Mouse (Mus musculus) hindbrain, embryonic 15.5 days (tissue): ENCODE data around the gene Itga10. TPM values are rescaled to one million over a fixed set of nuclear protein-coding genes. Genes with fewer than 3 reads are reported as not detected.
A peak's percentile ranks its signal among the peaks of the same experiment; 100 is the strongest.
"Not testable (repeated sequence)": the region's sequence is repeated elsewhere in the genome, so short reads cannot be mapped to it uniquely, and the experiment has no call there.

ENCODE experiments used
- ATAC-seq: fragments of 200-750 bp; cut with Nextera tagmentation; 2 replicates; pipeline ENCODE4 v1.8.0; 2017; ENCODE audit warnings: low read depth, moderate number of reproducible peaks, moderate TSS enrichment; ENCODE audit not compliant: low FRiP score
- H3K27ac ChIP-seq: fragments of 300-500 bp; sonication (generic); replicated peaks from 2 replicates; pipeline ENCODE4 v1.5.1; 2015; ENCODE audit warnings: mild to moderate bottlenecking, inconsistent platforms
- H3K27me3 ChIP-seq: fragments of 300-500 bp; sonication (generic); 2 replicates; pipeline ENCODE4 v1.6.1; 2015; ENCODE audit warnings: control low read depth, inconsistent platforms
- H3K36me3 ChIP-seq: fragments of 300-500 bp; sonication (generic); 2 replicates; pipeline ENCODE4 v1.6.1; 2015; ENCODE audit warnings: control low read depth, inconsistent platforms
- H3K4me1 ChIP-seq: fragments of 300-500 bp; sonication (generic); replicated peaks from 2 replicates; pipeline ENCODE4 v1.6.1; 2015; ENCODE audit warnings: control low read depth, inconsistent platforms
- H3K4me2 ChIP-seq: fragments of 300-500 bp; sonication (generic); 2 replicates; pipeline ENCODE4 v1.6.1; 2015; ENCODE audit warnings: moderate library complexity, mild to moderate bottlenecking, inconsistent platforms
- H3K4me3 ChIP-seq: fragments of 300-500 bp; sonication (generic); 2 replicates; pipeline ENCODE4 v1.5.1; 2015; ENCODE audit warnings: mild to moderate bottlenecking, inconsistent platforms
- H3K9ac ChIP-seq: fragments of 300-500 bp; sonication (generic); 2 replicates; pipeline ENCODE4 v1.6.1; 2015; ENCODE audit warnings: inconsistent platforms
- H3K9me3 ChIP-seq: fragments of 300-500 bp; sonication (generic); 2 replicates; pipeline ENCODE4 v1.6.1; 2016; ENCODE audit warnings: control low read depth, inconsistent platforms
- WGBS: fragments of 180-500 bp; shearing (Covaris S2); methylation state at CpG from one replicate; pipeline ENCODE4 v1.1.7; 2015; 5-methylcytosine and 5-hydroxymethylcytosine counted together
- polyA plus RNA-seq: library from polyadenylated mRNA; unstranded; fragments of >200 nt; fragmentation: Nextera tagmentation; extraction: Ambion mirVana; gene quantifications from 2 replicates; pipeline ENCODE4 v1.2.1, GENCODE M21; 2015

Gene Itga10
- polyA plus RNA-seq, 1 experiment from 2014 or later: 1.1 TPM

DNA sequence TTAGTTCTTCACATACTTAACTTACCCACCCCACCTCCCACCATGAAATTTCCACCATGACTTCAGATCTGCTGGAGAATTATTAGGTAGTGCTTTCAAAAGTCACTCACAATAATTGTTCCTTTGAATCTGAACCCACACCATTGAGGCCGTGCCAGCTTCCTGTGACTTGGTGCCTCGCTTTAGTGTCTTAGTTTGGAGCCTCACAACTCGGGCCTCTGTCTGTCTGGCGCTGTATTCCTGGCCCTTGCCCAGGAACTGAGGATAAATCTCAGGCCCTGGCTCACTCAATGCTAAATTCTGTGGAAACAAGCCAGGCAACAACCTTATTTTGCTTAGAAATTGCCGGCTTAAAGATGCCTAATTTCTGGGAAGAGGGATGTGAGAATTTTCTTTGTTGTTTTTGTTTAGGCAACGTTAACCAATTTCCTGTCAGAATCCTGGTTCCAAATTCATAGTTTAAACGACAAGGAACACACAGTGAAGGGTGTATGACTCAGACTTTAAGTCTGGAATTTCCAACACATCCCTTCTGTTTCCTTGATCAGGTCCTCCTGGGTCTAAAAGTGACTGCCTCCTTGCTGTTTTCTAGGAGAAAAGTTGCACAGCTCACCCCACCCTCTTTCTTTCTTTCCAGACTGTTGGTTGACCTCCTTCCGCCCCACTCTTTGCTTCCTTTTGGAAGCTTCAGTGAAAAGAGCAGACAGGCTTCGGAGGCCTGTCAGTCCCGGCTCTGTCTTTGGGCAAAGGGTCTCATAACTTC lies 43.3 kb upstream of the Itga10 start:
- ATAC-seq: no peak
- Histone ChIP-seq H3K36me3 (no peaks in the 10 kb centered on the region), H3K4me3 (peak overlapping the region; percentile 86), H3K27ac (peak overlapping the region; percentile 97), H3K9ac (peak overlapping the region; percentile 89), H3K27me3 (no peaks in the 10 kb centered on the region), H3K9me3 (no peaks in the 10 kb centered on the region), H3K4me1 (peaks cover 77% of the 10 kb centered on the region), H3K4me2 (peak overlapping the region; percentile 70)
- 8% methylated on average over 10 of the region's 10 CpGs for WGBS

DNA sequence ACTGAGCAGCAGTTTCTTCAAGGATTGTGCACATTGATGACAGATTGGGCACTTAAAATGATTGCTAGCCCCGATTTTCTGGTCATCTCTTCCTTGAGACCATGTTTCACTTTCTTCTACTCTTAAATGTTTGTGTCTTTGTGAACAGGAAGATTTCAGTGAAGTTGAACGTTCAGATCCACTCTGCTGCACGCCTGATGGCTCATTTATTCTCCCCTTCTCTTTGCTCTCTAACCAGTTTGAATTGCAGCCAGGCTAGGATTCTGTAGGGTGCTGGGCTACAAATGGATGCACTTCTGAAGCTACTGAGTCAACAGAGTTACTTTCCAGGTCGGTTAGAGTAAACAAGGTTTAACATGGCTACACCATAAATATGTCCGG lies 42.7 kb upstream of the Itga10 start:
- peak overlapping the region; percentile 86 for H3K4me3 ChIP-seq
- peak overlapping the region; percentile 89 for H3K9ac ChIP-seq
- H3K27ac ChIP-seq: peak overlapping the region; percentile 97
- no peak for ATAC-seq
- H3K4me2 ChIP-seq: peak overlapping the region; percentile 70
- no peaks in the 10 kb centered on the region for H3K27me3 ChIP-seq
- no peaks in the 10 kb centered on the region for H3K36me3 ChIP-seq
- no peaks in the 10 kb centered on the region for H3K9me3 ChIP-seq
- 16% methylated on average over 5 of the region's 5 CpGs for WGBS
- H3K4me1 ChIP-seq: peaks cover 75% of the 10 kb centered on the region

DNA sequence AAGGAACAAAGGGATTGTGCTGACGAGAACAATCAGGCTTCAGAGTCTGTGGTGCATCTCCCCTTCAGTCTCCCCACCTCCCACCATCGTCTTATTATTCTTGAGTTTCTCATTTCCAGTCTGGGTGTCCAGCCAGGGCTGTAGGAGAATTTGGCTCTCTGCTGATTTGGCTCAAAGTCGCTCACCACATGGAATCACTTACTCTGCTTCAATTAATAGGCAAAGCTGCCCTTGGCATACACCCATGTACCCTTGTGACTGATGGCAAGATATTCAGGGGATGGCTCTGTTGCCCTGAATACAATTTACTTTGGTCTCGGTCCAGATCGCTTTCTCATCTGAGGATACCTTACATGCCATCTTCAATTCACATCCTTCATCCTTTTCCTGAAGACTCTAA lies 42.1 kb upstream of the Itga10 start:
- ATAC-seq: no peak
- Histone ChIP-seq H3K27me3 (no peaks in the 10 kb centered on the region), H3K4me2 (peak overlapping the region; percentile 70), H3K9ac (peak overlapping the region; percentile 89), H3K4me1 (peaks cover 69% of the 10 kb centered on the region), H3K36me3 (no peaks in the 10 kb centered on the region), H3K27ac (peak overlapping the region; percentile 97), H3K4me3 (peak overlapping the region; percentile 86), H3K9me3 (no peaks in the 10 kb centered on the region)
- 25% methylated on average over 5 of the region's 5 CpGs for WGBS

DNA sequence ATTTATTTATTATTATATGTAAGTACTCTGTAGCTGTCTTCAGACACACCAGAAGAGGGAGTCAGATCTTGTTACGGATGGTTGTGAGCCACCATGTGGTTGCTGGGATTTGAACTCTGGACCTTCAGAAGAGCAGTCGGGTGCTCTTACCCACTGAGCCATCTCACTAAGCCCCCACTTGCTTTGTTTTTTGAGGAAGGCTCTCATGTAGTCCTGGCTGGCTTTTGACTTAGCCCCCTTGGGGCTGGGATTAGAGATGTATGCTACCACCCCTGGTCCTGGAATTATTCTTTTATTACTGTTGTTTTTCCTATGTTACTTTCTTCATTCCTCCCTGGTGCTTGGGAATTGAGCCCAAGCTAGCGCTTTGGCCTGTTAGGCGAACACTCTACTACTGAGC lies 39.4 kb upstream of the Itga10 start:
- not testable (repeated sequence) for H3K9ac ChIP-seq, H3K4me3 ChIP-seq, ATAC-seq, H3K36me3 ChIP-seq, H3K9me3 ChIP-seq, H3K27me3 ChIP-seq, H3K4me2 ChIP-seq, H3K27ac ChIP-seq
- 85% methylated on average over 4 of the region's 4 CpGs for WGBS
- peaks cover 45% of the 10 kb centered on the region for H3K4me1 ChIP-seq

DNA sequence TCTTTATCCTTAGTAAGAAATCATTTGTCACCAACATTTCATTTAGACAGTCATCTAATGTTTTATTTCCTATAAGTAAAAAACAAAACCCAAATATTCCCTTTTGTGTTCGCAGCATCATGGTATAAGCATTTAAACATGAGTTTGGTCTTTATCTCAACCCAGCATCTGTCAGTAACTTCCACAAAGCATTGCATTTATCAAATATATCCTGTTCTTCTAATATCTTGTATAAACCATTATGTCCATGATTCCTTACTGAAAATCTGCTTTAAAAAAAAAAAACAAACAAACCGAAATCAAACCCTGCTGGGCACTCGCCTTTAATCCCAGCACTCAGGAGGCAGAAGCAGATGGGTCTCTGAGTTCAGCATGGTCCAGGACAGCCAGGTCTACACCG lies 38.8 kb upstream of the Itga10 start:
- no peaks in the 10 kb centered on the region for H3K27me3 ChIP-seq
- no peaks in the 10 kb centered on the region for H3K36me3 ChIP-seq
- no peak overlapping the region for H3K27ac ChIP-seq
- no peaks in the 10 kb centered on the region for H3K9me3 ChIP-seq
- no peak overlapping the region for H3K9ac ChIP-seq
- no peak for ATAC-seq
- no peak overlapping the region for H3K4me2 ChIP-seq
- WGBS: 88% methylated on average over 4 of the region's 4 CpGs
- H3K4me3 ChIP-seq: no peak overlapping the region
- H3K4me1 ChIP-seq: peaks cover 44% of the 10 kb centered on the region

DNA sequence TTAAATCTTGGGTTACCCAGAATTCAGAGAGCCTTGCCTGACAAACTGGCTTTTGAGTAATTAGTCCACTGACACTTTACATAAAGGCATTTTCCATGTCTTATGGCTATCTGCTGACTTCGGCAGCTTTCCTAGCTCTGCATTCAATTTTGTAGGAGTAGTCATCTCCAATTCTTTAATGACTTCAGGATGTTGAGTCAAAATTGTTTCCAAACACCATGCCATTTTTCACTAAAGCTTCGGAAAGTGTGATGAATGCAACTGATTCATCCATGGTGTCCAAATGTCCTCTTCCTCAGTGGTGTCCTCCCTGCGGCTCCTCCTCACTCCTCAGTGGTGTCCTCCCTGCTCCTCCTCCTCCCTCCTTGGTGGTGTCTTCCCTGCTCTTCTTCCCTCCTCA lies 27.4 kb upstream of the Itga10 start:
- Histone ChIP-seq H3K36me3 (peaks cover 66% of the 10 kb centered on the region), H3K27ac (no peak overlapping the region), H3K4me3 (no peak overlapping the region), H3K4me2 (no peak overlapping the region), H3K9me3 (no peaks in the 10 kb centered on the region), H3K4me1 (no peaks in the 10 kb centered on the region), H3K27me3 (no peaks in the 10 kb centered on the region), H3K9ac (no peak overlapping the region)
- whole genome bisulfite sequencing: 95% methylated on average over 3 of the region's 3 CpGs
- no peak for ATAC-seq

DNA sequence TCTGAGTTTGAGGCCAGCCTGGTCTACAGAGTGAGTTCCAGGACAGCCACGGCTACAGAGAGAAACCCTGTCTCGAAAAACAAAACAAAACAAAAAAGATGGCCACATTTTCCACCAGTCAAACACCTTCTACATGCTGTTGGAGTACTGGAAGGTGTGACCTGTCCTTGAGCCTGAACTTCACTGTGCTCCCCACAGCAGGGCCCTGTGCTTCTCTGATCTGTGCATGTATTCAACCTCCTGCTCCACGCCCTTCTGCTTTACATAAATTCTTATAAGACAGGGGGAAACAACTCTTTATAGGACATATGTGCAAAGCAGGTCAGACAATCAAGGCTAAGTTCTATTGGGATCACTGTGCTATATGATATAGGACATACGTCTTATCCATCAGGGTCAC lies 22.2 kb upstream of the Itga10 start:
- no peak overlapping the region for H3K4me2 ChIP-seq
- H3K27me3 ChIP-seq: no peaks in the 10 kb centered on the region
- no peak overlapping the region for H3K4me3 ChIP-seq
- no peak overlapping the region for H3K27ac ChIP-seq
- no peaks in the 10 kb centered on the region for H3K9me3 ChIP-seq
- H3K36me3 ChIP-seq: peaks cover 67% of the 10 kb centered on the region
- no peaks in the 10 kb centered on the region for H3K4me1 ChIP-seq
- WGBS: 97% methylated on average over 4 of the region's 4 CpGs
- no peak overlapping the region for H3K9ac ChIP-seq
- ATAC-seq: no peak

DNA sequence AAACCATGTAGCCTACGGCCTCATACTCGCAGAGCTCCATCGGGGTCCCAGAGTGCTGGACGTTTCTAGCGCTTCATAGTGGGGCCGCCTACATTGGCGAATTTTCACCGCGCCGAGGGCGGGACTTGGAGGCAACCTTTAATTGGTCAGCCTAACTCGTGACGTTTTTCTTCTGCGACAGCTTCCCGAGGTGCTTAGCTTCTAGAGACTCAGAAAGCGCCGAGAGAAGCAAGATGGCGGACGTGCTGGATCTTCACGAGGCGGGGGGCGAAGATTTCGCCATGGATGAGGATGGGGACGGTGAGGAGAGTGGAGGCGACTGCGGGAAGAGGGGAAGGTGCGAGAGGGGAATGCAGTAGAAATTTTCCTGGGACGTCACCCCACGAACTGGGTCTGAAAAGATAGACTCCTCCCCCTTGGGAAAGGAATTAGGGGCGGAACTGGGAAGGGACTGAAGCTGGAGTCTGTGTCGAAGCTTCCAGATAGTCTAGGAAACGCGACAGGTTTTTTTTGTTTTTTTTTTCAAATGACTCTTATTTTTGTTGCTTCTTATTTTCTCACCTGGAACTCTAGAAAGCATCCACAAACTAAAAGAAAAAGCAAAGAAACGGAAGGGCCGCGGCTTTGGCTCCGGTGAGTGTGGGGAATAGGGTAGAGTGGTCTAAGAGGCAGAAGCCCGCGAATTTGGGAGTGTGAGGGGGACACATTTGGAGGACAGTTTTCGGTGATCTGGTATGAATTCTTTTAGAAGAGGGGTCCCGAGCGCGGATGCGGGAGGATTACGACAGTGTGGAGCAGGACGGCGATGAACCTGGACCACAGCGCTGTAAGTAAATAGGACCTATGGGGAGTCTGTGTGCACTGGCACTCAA lies 15.4 kb upstream of the Itga10 start, which contains the start of gene Rbm8a:
Gene Rbm8a, plus strand, starts transcription at position 205 of the 872 bp plus-strand sequence.
- peaks cover 26% of the 10 kb centered on the region for H3K4me1 ChIP-seq
- no peaks in the 10 kb centered on the region for H3K9me3 ChIP-seq
- H3K9ac ChIP-seq: peak within 1 kb of the TSS; percentile 82
- peak; percentile 94 for ATAC-seq
- WGBS: under 1% methylated on average over 48 of the region's 48 CpGs
- H3K36me3 ChIP-seq: peaks cover 34% of the 10 kb centered on the region
- peak within 1 kb of the TSS; percentile 70 for H3K4me3 ChIP-seq
- H3K27ac ChIP-seq: peak within 1 kb of the TSS; percentile 79
- H3K27me3 ChIP-seq: no peaks in the 10 kb centered on the region
- H3K4me2 ChIP-seq: peak within 1 kb of the TSS; percentile 71

DNA sequence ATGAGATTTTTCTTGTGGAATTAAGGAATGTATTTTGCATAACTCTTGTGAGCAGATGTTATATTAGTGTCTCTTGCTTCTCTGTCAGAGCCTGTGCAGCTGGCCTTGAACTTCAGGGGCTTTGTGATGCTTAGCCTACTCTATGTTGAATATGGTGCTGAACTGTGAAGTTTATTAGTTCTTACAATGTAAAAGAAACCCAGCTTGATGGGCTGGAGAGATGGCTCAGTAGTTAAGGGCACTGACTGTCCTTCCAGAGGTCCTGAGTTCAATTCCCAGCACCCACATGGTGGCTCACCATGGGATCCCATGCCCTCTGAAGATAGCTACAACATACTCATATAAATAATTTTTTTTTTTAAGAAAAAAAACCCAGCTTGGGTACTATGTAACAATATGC lies 13.3 kb upstream of the Itga10 start:
- no peaks in the 10 kb centered on the region for H3K9me3 ChIP-seq
- peaks cover 18% of the 10 kb centered on the region for H3K36me3 ChIP-seq
- no peak overlapping the region for H3K4me2 ChIP-seq
- H3K9ac ChIP-seq: no peak overlapping the region
- no peaks in the 10 kb centered on the region for H3K27me3 ChIP-seq
- H3K4me3 ChIP-seq: no peak overlapping the region
- no peak for ATAC-seq
- peaks cover 39% of the 10 kb centered on the region for H3K4me1 ChIP-seq
- no peak overlapping the region for H3K27ac ChIP-seq

DNA sequence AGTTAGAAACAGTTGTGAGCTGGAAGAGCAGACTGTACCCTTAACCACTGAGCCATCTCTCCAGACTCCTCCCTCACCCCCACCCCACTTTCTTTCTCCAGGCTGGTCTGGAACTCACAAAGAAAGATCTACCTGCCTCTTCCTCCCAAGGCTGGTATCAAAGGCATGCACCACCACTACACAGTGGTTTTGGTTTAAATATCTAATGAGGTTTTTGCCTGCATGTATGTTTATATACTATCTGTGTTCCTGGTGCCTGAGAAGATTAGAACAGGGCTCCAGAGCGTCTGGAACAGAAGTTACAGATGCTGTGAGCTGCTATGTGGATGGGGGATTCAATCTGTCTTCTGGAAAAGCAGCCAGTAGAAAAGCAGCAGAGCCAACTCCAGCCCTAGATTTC lies 11.4 kb upstream of the Itga10 start:
- Histone ChIP-seq H3K4me3 (no peak overlapping the region), H3K27me3 (no peaks in the 10 kb centered on the region), H3K4me2 (no peak overlapping the region), H3K36me3 (peaks cover 27% of the 10 kb centered on the region), H3K4me1 (peaks cover 36% of the 10 kb centered on the region), H3K9me3 (no peaks in the 10 kb centered on the region), H3K27ac (no peak overlapping the region), H3K9ac (no peak overlapping the region)
- ATAC-seq: no peak
- WGBS: 79% methylated on average over 1 of the region's 1 CpGs

DNA sequence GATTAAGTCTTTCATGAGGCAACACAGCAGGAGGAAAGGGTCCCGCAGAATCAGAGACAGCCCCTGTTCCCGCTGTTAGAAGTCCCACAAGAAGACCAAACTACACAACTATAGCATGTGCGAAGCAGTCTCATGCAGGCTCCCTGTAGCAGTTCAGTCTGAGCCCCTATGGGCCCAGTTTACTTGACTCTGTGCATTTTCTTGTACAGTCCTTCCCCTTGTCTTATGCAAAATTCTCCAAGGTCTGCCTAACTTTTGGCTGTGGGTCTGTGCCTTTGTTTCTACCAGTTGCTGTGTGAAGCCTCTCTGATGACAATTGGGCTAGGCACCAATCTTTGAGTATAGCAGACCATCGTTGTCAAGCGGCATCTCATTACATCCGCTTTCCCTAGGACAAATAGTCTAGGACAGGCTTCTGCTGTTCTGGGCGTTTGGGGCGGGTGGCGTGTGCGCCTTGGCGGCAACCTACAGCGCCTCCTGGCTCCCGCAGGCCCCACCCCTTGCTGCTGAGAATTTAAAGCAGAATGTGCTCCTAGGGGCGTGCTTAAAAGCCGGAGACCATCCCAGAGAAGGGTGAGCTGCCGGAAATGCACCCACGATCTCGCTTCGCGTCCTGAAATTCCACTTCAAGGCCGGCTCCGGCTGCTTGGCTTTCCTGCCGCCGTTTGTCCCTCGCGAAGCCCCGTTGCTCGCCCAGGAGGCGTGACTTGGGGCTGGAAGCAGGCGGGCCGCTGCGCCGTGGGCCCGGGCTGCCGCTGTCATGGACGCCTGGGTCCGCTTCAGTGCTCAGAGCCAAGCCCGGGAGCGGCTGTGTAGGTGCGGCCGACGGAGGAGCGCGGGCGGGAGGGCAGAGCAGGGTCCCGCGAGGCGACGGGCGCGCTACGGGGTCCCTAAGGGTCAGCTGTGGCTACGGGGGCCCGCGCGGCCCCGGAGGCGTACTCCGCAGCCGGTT lies 10.2 kb upstream of the Itga10 start, which contains the start of the genes Pex11b and Gm42957:
Gene Pex11b, plus strand, starts transcription at position 449 of the 952 bp plus-strand sequence.
Gene Gm42957, plus strand, starts transcription at position 547 of the 952 bp plus-strand sequence.
- H3K27me3 ChIP-seq: no peaks in the 10 kb centered on the region
- H3K27ac ChIP-seq: peak within 1 kb of the TSS; percentile 85
- peak; percentile 89 for ATAC-seq
- H3K9me3 ChIP-seq: no peaks in the 10 kb centered on the region
- H3K36me3 ChIP-seq: peaks cover 35% of the 10 kb centered on the region
- WGBS: under 1% methylated on average over 60 of the region's 60 CpGs
- H3K9ac ChIP-seq: peak within 1 kb of the TSS; percentile 93
- peak within 1 kb of the TSS; percentile 83 for H3K4me3 ChIP-seq
- H3K4me1 ChIP-seq: peaks cover 32% of the 10 kb centered on the region
- peak within 1 kb of the TSS; percentile 93 for H3K4me2 ChIP-seq
